Mouse (Mus musculus) forebrain, embryonic 16.5 days (tissue): ENCODE measurements around the gene Smad6. TPM values are rescaled to one million over a fixed set of nuclear protein-coding genes. Genes with fewer than 3 reads are reported as not detected.

Experiments
- ATAC-seq: fragments of 200-750 bp; cut with Nextera tagmentation; 2 replicates; pipeline ENCODE4 v1.8.0; 2017; ENCODE audit warnings: mild to moderate bottlenecking, moderate library complexity
- H3K27ac ChIP-seq: fragments of 300-500 bp; sonication (generic); 2 replicates; pipeline ENCODE4 v1.5.1; 2014; ENCODE audit warnings: low read length, control low read depth
- H3K27me3 ChIP-seq: fragments of 300-500 bp; sonication (generic); replicated peaks from 2 replicates; pipeline ENCODE4 v1.6.1; 2014; ENCODE audit warnings: low read length; ENCODE audit not compliant: control insufficient read depth, insufficient read depth
- H3K36me3 ChIP-seq: fragments of 300-500 bp; sonication (generic); 2 replicates; pipeline ENCODE4 v1.6.1; 2014; ENCODE audit not compliant: control insufficient read depth, insufficient read depth
- H3K4me1 ChIP-seq: fragments of 300-500 bp; sonication (generic); replicated peaks from 2 replicates; pipeline ENCODE4 v1.6.1; 2014; ENCODE audit warnings: low read length; ENCODE audit not compliant: control insufficient read depth, insufficient read depth
- H3K4me2 ChIP-seq: fragments of 300-500 bp; sonication (generic); 2 replicates; pipeline ENCODE4 v1.6.1; 2014; ENCODE audit warnings: mild to moderate bottlenecking, low read length, control low read depth
- H3K4me3 ChIP-seq: fragments of 300-500 bp; sonication (generic); replicated peaks from 2 replicates; pipeline ENCODE4 v1.5.1; 2014; ENCODE audit warnings: mild to moderate bottlenecking, low read length, control low read depth
- H3K9ac ChIP-seq: fragments of 300-500 bp; sonication (generic); replicated peaks from 2 replicates; pipeline ENCODE4 v1.6.1; 2014; ENCODE audit warnings: low read depth, low read length, control low read depth
- H3K9me3 ChIP-seq: fragments of 300-500 bp; sonication (generic); 2 replicates; pipeline ENCODE4 v1.6.1; 2016; ENCODE audit warnings: low read length; ENCODE audit not compliant: control insufficient read depth
- WGBS: fragments of 180-500 bp; shearing (Covaris S2); extraction: QIAGEN DNeasy Blood & Tissue Kit; methylation state at CpG from one replicate; pipeline ENCODE4 v1.1.7; 2014; 5-methylcytosine and 5-hydroxymethylcytosine counted together
- polyA plus RNA-seq: library from polyadenylated mRNA; unstranded; fragments of >200 nt; fragmentation: Nextera tagmentation; extraction: Ambion mirVana; gene quantifications from 2 replicates; pipeline ENCODE4 v1.2.1, GENCODE M21; 2015

Gene Smad6
- 1.5 and 1.6 TPM in 2 replicates for polyA plus RNA-seq

DNA sequence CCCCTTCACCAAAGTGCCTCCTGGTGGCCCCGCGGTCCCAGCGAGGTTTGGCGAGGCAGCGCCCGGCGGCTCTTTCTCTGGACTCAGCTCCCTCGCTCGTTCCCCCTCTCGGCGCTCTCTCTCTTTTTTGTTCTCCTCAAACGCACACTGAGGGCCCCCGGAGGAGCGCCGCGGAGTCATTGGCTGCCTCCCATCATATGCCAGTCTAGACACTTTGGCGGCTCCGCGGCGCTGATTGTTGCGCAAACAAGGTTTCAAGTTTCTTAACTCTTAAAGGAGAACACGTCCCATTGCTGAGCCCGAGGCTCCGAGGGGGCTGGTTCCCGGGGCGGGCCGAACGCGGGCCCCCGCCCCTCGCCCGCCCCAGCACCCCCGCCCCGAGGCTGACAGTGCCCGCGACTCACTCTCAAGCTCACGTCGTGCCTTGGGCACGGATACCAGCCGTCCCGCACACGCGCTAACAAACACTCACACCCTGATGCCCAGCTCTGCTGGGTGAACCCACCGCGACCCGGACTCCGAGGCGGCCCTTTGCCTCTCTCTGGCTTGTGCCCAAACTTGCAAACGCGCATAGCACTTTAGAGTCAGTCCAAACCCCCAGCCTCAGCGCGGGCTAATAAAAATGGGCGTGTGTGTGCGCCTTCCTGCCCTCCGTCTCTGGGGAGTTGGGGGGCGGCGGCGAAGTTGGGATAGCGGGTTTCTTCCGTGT, at the start of gene Smad6:
TSS of gene Smad6 (minus strand) at position 207 of the 709 bp plus-strand sequence.
- Histone ChIP-seq H3K27ac (peak within 1 kb of the TSS; percentile 37), H3K9me3 (no peaks in the 10 kb centered on the region), H3K4me3 (peak within 1 kb of the TSS; percentile 56), H3K36me3 (no peaks in the 10 kb centered on the region), H3K9ac (peak within 1 kb of the TSS; percentile 73), H3K4me1 (peaks cover 58% of the 10 kb centered on the region), H3K27me3 (peaks cover 18% of the 10 kb centered on the region), H3K4me2 (peak within 1 kb of the TSS; percentile 86)
- WGBS = under 1% methylated on average over 59 of the region's 60 CpGs
- peak; percentile 74 for ATAC-seq

GRCm38 (mm10) chr9:64070674-64071073, 48.8 kb upstream of the Smad6 start:
- no peak for ATAC-seq
- no peak overlapping the region for H3K9ac ChIP-seq
- 90% methylated on average over 5 of the region's 5 CpGs for WGBS

GRCm38 (mm10) chr9:64069131-64069530, 47.3 kb upstream of the Smad6 start:
- Histone ChIP-seq H3K4me1 (peaks cover 7% of the 10 kb centered on the region), H3K4me3 (no peak overlapping the region), H3K4me2 (no peak overlapping the region), H3K27me3 (no peaks in the 10 kb centered on the region), H3K27ac (no peak overlapping the region), H3K36me3 (no peaks in the 10 kb centered on the region), H3K9ac (no peak overlapping the region), H3K9me3 (no peaks in the 10 kb centered on the region)
- 88% methylated on average over 5 of the region's 5 CpGs for WGBS
- no peak for ATAC-seq

More at GRCm38 (mm10) chr9:64070674-64071073, 48.8 kb upstream of the Smad6 start:
- Histone ChIP-seq H3K4me1 (peaks cover 7% of the 10 kb centered on the region), H3K4me2 (no peak overlapping the region), H3K27ac (no peak overlapping the region), H3K4me3 (no peak overlapping the region), H3K27me3 (no peaks in the 10 kb centered on the region), H3K36me3 (no peaks in the 10 kb centered on the region), H3K9me3 (no peaks in the 10 kb centered on the region)

- 86% methylated on average over 1 of the region's 1 CpGs for WGBS
Measured at GRCm38 (mm10) chr9:64068571-64068970, 46.7 kb upstream of the Smad6 start.

GRCm38 (mm10) chr9:64067787-64068186, 45.9 kb upstream of the Smad6 start:
- Histone ChIP-seq H3K27me3 (no peaks in the 10 kb centered on the region), H3K4me2 (no peak overlapping the region), H3K4me1 (peaks cover 7% of the 10 kb centered on the region), H3K9ac (no peak overlapping the region), H3K4me3 (no peak overlapping the region), H3K27ac (no peak overlapping the region), H3K36me3 (no peaks in the 10 kb centered on the region), H3K9me3 (no peaks in the 10 kb centered on the region)
- ATAC-seq = no peak
- 92% methylated on average over 5 of the region's 5 CpGs for WGBS

More at GRCm38 (mm10) chr9:64068571-64068970, 46.7 kb upstream of the Smad6 start:
- H3K4me3 ChIP-seq = no peak overlapping the region
- no peak overlapping the region for H3K4me2 ChIP-seq
- no peak for ATAC-seq
- no peaks in the 10 kb centered on the region for H3K36me3 ChIP-seq
- no peak overlapping the region for H3K9ac ChIP-seq
- H3K27me3 ChIP-seq = no peaks in the 10 kb centered on the region
- no peaks in the 10 kb centered on the region for H3K9me3 ChIP-seq
- H3K4me1 ChIP-seq = peaks cover 7% of the 10 kb centered on the region
- no peak overlapping the region for H3K27ac ChIP-seq

DNA sequence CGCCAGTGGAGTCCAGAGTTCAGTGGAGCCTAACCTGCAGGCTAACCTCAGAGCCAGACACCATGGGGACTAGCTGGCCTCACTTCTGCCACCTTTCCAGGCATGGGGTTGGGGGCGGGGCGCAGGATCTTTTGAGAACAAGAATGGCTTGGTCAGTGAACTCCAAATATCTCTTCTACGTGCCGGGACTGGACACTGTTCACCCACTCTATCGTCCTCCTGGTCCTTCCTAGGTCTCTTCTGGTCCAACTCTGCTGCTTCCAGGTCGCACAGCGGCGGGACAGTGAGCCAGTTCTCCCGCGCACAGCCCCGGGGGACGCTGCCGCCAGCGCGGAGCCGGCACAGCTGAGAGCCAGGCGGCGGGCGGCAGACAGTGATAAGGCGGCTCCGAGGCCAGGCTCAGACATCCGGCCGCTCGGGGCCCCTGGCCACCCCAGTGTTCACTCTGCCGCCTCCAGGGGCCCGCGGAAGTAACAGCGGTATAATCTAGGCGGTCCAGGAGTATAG, 38.2 kb upstream of the Smad6 start:
- Histone ChIP-seq H3K4me1 (peaks cover 12% of the 10 kb centered on the region), H3K4me3 (no peak overlapping the region), H3K9ac (peak overlapping the region; percentile 41), H3K9me3 (no peaks in the 10 kb centered on the region), H3K27ac (no peak overlapping the region), H3K4me2 (peak overlapping the region; percentile 37), H3K36me3 (no peaks in the 10 kb centered on the region), H3K27me3 (peaks cover 4% of the 10 kb centered on the region)
- WGBS = 4% methylated on average over 30 of the region's 30 CpGs
- ATAC-seq = no peak

- no peaks in the 10 kb centered on the region for H3K9me3 ChIP-seq
- WGBS = 44% methylated on average over 7 of the region's 7 CpGs
- peaks cover 12% of the 10 kb centered on the region for H3K4me1 ChIP-seq
- no peak overlapping the region for H3K4me2 ChIP-seq
- H3K27ac ChIP-seq = no peak overlapping the region
- no peaks in the 10 kb centered on the region for H3K36me3 ChIP-seq
- ATAC-seq = peak; percentile 83
- 0 out of 2 replicates have a peak overlapping the region, but pooled peaks have one; percentile 5 for H3K9ac ChIP-seq
- H3K27me3 ChIP-seq = peaks cover 4% of the 10 kb centered on the region
- no peak overlapping the region for H3K4me3 ChIP-seq
Measured at GRCm38 (mm10) chr9:64057903-64058650, 36.2 kb upstream of the Smad6 start.

DNA sequence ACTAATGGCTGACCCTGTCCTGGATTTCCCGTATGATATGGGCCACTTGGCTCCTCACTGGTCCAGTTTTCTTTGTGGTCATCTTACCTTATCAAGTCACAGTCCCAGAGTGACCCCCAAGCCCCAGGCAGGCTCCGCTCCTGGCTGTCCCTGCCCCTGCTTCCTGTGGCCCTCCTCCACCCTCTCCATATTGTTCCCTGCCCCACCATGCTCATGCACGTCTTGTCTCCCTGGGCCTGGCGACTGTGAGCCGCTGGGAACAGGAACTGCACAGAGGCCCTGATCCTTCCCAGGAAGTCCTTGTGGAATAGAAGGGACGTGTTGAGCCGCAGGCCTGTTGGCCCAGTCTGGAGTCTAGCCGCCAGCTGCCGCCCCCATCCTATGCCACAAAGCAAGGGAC, 33.3 kb upstream of the Smad6 start:
- no peak overlapping the region for H3K27ac ChIP-seq
- no peaks in the 10 kb centered on the region for H3K36me3 ChIP-seq
- no peak overlapping the region for H3K4me2 ChIP-seq
- H3K4me3 ChIP-seq = no peak overlapping the region
- WGBS = 69% methylated on average over 9 of the region's 9 CpGs
- no peak overlapping the region for H3K9ac ChIP-seq
- H3K27me3 ChIP-seq = no peaks in the 10 kb centered on the region
- H3K4me1 ChIP-seq = peaks cover 14% of the 10 kb centered on the region
- H3K9me3 ChIP-seq = no peaks in the 10 kb centered on the region
- no peak for ATAC-seq

DNA sequence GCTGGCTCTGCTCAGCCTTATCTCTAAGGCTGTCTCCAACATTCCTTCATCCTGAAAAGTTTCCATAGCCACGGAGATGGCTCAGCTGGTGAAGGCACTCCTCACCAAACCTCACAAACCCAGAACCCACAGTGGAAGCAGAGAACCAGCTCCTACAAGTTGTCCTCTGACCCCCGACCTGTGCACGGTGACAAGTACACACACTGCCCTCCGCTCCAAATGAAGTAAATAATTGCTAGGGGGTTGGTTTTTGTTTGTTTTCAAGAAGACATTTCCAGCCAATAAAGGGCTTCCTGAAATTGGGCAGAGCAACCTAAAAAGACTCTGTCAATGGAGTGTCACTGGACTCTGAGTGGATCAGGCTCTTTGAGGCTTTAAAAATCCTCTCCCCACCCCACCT, 31.9 kb upstream of the Smad6 start:
- 51% methylated on average over 4 of the region's 4 CpGs for WGBS
- peaks cover 20% of the 10 kb centered on the region for H3K4me1 ChIP-seq
- H3K4me3 ChIP-seq = no peak overlapping the region
- H3K27ac ChIP-seq = no peak overlapping the region
- ATAC-seq = no peak
- H3K4me2 ChIP-seq = no peak overlapping the region
- H3K27me3 ChIP-seq = no peaks in the 10 kb centered on the region
- no peaks in the 10 kb centered on the region for H3K9me3 ChIP-seq
- no peak overlapping the region for H3K9ac ChIP-seq
- no peaks in the 10 kb centered on the region for H3K36me3 ChIP-seq
